Mouse (Mus musculus): ENCODE results near the gene Olfr1200. TPM values are rescaled to one million over a fixed set of nuclear protein-coding genes. Genes with fewer than 3 reads are reported as not detected.

Olfr1200 gene
- total RNA-seq (2021): not detected
- long read RNA-seq, experiment 1: 0 reads
- long read RNA-seq, experiment 2: 0 reads

DNA sequence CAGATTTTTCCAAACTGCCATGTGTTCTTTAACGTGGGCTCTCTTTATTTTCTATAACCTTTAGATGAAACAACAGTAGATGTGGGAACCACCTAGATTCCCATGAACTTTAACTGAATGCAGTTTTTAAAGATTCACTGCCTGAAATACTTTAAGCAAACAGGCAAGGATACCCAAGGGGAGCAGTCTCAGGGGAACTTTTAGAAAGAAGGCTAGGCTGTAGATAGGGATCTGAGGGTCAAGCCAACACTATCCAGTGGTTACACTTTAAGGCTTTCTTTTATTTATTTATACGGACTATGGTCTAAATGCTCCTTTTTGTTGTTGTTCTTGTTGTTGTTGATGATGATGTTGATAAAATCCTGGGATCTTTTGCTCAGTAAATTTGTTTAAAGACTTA is at the start of gene Olfr1200:
Gene Olfr1200, minus strand, starts transcription at position 101 of the 400 bp plus-strand sequence.
- no peak for DNase-seq (ENCODE audit: low spot score in 2 of 2)

DNA sequence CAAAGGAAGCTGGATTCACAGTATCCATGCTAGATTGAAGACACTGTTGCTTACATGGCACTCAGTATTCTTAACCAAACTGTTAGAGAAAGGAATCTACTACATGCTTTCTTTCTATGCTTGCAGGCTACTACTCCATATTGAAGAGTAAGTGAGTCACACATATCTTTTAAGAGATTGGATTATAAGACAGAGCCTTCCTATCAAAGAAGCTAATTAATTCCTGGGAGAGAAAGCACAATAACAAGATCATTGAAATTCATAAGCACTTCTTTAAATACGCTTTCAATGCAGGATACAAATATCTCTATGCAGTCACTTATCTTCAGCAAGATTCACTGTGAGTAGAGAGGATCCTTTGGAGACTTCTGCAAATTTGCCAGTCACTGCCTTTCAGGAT is 43.9 kb upstream of the Olfr1200 start, which contains the start of gene Olfr1202:
Gene Olfr1202, plus strand, starts transcription at position 301 of the 400 bp plus-strand sequence.
- no peak for DNase-seq (ENCODE audit: low spot score in 2 of 2)

DNA sequence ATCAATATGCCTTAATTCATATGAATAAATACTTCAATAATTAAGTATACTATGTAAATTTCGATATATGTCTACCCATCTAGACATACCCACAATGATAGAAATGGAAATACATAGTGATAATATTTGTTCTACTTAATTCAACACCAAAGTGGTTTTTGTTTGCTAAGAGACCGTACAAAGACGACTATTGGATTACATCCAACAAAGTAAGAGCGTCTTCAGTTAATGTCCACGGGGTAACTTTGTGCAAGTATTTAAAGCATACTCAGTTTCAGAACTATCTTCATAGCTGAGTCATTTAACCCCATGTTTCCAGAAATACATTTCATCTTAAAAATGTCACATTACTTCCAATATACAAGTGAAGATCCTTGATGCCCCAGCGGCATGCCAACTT is 22.4 kb upstream of the Olfr1200 start, which contains the start of gene Olfr1201:
Gene Olfr1201, plus strand, starts transcription at position 301 of the 400 bp plus-strand sequence.
- DNase-seq (ENCODE audit: low spot score in 2 of 2): no peak

DNA sequence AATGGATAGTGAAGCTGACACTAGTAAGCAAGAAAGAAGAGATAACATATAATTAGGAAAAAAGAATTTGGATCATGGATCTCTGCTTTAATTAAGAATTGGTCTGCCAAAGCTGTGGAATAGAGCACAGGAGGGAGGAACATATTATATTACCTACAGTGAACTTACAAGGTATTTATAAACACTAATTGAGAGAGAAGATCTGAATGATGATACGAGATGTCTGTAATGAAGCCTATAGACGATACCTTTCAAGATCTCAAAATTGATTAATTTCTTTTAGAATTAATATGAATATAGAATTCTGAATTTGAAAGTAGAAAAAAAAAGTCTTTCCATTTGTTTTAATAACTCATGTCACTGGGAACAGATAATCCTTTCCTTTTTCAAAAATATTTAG is 9.9 kb downstream of the Olfr1200 start, which contains the start of gene Olfr1199:
Gene Olfr1199, minus strand, starts transcription at position 101 of the 400 bp plus-strand sequence.
- no peak for DNase-seq (ENCODE audit: low spot score in 2 of 2)

DNA sequence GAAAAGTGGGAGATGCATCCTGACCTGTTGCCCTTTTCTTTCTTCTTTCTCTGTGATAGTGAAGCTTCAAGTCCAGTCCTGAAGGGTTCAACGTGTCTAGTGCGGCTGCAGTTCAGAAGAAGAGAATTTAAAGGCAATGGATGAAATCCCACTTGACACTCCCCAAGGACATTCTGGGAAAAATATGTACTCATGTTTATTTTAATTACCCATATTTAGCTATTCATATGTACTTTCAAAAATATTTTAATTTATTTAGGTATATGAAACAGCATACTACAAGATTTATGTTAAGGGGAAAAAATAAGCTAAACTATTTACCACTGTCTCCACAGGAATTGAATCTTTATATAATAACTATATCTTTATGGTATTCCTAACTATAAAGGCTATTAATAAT is 19.0 kb downstream of the Olfr1200 start, which contains the start of gene Olfr1198:
Gene Olfr1198, minus strand, starts transcription at position 101 of the 400 bp plus-strand sequence.
- DNase-seq (ENCODE audit: low spot score in 2 of 2): no peak

DNA sequence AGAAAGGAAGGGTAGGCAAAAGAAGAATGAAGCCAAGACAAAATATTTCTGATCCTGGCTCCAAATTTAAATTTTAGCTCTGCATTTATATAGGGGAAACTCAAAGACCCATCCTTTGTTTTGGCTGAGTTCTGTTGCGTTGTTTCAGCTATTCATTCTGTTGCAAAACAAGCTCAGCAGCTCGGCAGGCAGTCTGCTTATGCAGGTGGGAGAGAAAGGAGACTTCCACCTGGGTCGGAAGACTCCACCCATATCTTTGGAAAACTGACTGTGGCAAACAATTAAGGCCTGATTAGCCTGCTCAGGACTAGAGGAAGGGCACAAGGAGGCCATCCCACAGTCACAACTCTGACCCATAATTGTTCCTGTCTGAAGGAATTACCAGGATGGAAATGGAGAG is 26.9 kb downstream of the Olfr1200 start:
- no peak for DNase-seq (ENCODE audit: low spot score in 2 of 2)

DNA sequence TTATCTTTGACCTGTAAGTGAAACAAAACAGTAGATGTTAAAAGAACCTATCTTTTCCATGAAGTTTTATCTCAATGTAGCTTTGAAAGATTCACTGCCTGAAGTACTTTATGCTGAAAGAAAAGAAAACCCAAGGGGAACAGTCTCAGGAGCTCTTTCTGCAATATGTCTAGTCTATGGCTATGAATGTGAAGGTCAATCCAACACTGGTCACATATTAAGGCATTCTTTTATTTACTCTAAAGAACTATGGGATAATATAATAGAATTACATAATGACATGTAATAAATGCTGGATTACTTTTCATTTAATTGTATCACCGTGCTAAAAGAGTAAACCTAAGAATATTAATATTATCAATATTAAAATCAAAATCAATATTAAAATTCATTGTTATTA is 38.0 kb downstream of the Olfr1200 start, which contains the start of gene Olfr1197:
Gene Olfr1197, minus strand, starts transcription at position 101 of the 400 bp plus-strand sequence.
- no peak for DNase-seq (ENCODE audit: low spot score in 2 of 2)

Other genes starting within 250 kb of the Olfr1200 start
- not detected for gene Olfr1188, start 213.6 kb downstream of the Olfr1200 start, total RNA-seq (2021)
- not detected for gene Olfr1189, start 184.0 kb downstream of the Olfr1200 start, total RNA-seq (2021)
- not detected for gene Olfr1191-ps1, start 129.9 kb downstream of the Olfr1200 start, total RNA-seq (2021)
- not detected for gene Olfr1192-ps1, start 122.0 kb downstream of the Olfr1200 start, total RNA-seq (2021)
- gene Olfr1193, start 94.9 kb downstream of the Olfr1200 start, total RNA-seq (2021): not detected
- gene Olfr1195, start 81.3 kb downstream of the Olfr1200 start, total RNA-seq (2021): not detected
- not detected for gene Olfr1196, start 65.9 kb downstream of the Olfr1200 start, total RNA-seq (2021)
- not detected for gene Olfr1197, start 38.1 kb downstream of the Olfr1200 start, total RNA-seq (2021)
- not detected for gene Olfr1198, start 19.1 kb downstream of the Olfr1200 start, total RNA-seq (2021)
- not detected for gene Olfr1199, start 10.0 kb downstream of the Olfr1200 start, total RNA-seq (2021)
- gene Olfr1201, start 22.5 kb upstream of the Olfr1200 start, total RNA-seq (2021): not detected
- gene Olfr1202, start 44.0 kb upstream of the Olfr1200 start, total RNA-seq (2021): not detected
- gene Olfr1205, start 59.2 kb upstream of the Olfr1200 start, total RNA-seq (2021): not detected
- gene Olfr1204, start 78.8 kb upstream of the Olfr1200 start, total RNA-seq (2021): not detected
- gene Olfr1206, start 92.7 kb upstream of the Olfr1200 start, total RNA-seq (2021): not detected
- not detected for gene Olfr1208, start 131.8 kb upstream of the Olfr1200 start, total RNA-seq (2021)
- gene Olfr1209, start 144.7 kb upstream of the Olfr1200 start, total RNA-seq (2021): not detected
- gene Olfr1211, start 167.6 kb upstream of the Olfr1200 start, total RNA-seq (2021): not detected
- not detected for gene Olfr1212, start 183.5 kb upstream of the Olfr1200 start, total RNA-seq (2021)
- not detected for gene Gm13762, start 209.8 kb upstream of the Olfr1200 start, total RNA-seq (2021)
- not detected for gene Olfr1214, start 222.2 kb upstream of the Olfr1200 start, total RNA-seq (2021)
- gene Olfr1215, start 236.5 kb upstream of the Olfr1200 start, total RNA-seq (2021): not detected
- not detected for gene Olfr1216, start 247.9 kb upstream of the Olfr1200 start, total RNA-seq (2021)